Mouse (Mus musculus) MEL (cell line): Measurements from ENCODE around the gene Cdh16. TPM values are rescaled to one million over a fixed set of nuclear protein-coding genes. Genes with fewer than 3 reads are reported as not detected.

ENCODE experiments used
- DNase-seq: peaks from one replicate; pipeline ENCODE4 v3.0.0; 2011; ENCODE audit warnings: low read depth, low spot score
- H3K27ac ChIP-seq: 2 replicates; pipeline ENCODE4 v1.5.1; 2012; ENCODE audit warnings: low read depth, mild to moderate bottlenecking, control low read depth, low read length, moderate library complexity; ENCODE audit not compliant: control insufficient read depth
- H3K27me3 ChIP-seq, 2 experiments: fragments of 150-350 bp in 1 of 2; sonication (generic) in 1 of 2; 2 replicates each; pipeline ENCODE4 v1.6.1; 2012; ENCODE audit warnings: low read length in 2 of 2, mild to moderate bottlenecking in 2 of 2, improper control_type of control experiment in 1 of 2, moderate library complexity in 1 of 2; ENCODE audit not compliant: insufficient read depth in 2 of 2, control insufficient read depth in 1 of 2
- H3K36me3 ChIP-seq, 2 experiments: 2 replicates each; pipeline ENCODE4 v1.6.1; 2012 to 2014; ENCODE audit warnings: low read length in 2 of 2, improper control_type of control experiment in 1 of 2, inconsistent platforms in 1 of 2, mild to moderate bottlenecking in 1 of 2; ENCODE audit not compliant: insufficient read depth in 2 of 2, control insufficient read depth in 1 of 2
- H3K4me1 ChIP-seq, 2 experiments: fragments of 150-350 bp in 1 of 2; sonication (generic) in 1 of 2; 2 replicates each; pipeline ENCODE4 v1.6.1; 2012; ENCODE audit warnings: low read length in 2 of 2, improper control_type of control experiment in 1 of 2, mild to moderate bottlenecking in 1 of 2; ENCODE audit not compliant: insufficient read depth in 2 of 2, control insufficient read depth in 1 of 2
- H3K4me3 ChIP-seq, 2 experiments: fragments of 150-350 bp in 1 of 2; sonication (generic) in 1 of 2; 2 replicates each; pipeline ENCODE4 v1.5.1; 2012; ENCODE audit warnings: low read depth in 2 of 2, low read length in 2 of 2, mild to moderate bottlenecking in 2 of 2, moderate library complexity in 2 of 2, control low read depth in 1 of 2, improper control_type of control experiment in 1 of 2; ENCODE audit not compliant: control insufficient read depth in 1 of 2, insufficient read depth in 1 of 2
- H3K79me2 ChIP-seq: 2 replicates; pipeline ENCODE4 v1.6.1; 2012; ENCODE audit warnings: mild to moderate bottlenecking, low read length, moderate library complexity; ENCODE audit not compliant: control insufficient read depth, poor library complexity, insufficient read depth
- H3K9ac ChIP-seq: 2 replicates; pipeline ENCODE4 v1.6.1; 2012; ENCODE audit warnings: low read depth, mild to moderate bottlenecking, control low read depth, low read length, moderate library complexity; ENCODE audit not compliant: control insufficient read depth, poor library complexity, severe bottlenecking
- H3K9me3 ChIP-seq: fragments of 150-350 bp; sonication (generic); replicated peaks from 2 replicates; pipeline ENCODE4 v1.6.1; 2012; ENCODE audit warnings: mild to moderate bottlenecking, low read length, improper control_type of control experiment, moderate library complexity; ENCODE audit not compliant: insufficient read depth
- BHLHE40 ChIP-seq: IDR thresholded peaks from 2 replicates; pipeline ENCODE4 v1.6.1; 2012; ENCODE audit warnings: low read depth, mild to moderate bottlenecking, inconsistent platforms, low read length, improper control_type of control experiment, borderline replicate concordance
- CHD1 ChIP-seq: IDR thresholded peaks from 2 replicates; pipeline ENCODE4 v1.6.1; 2012; ENCODE audit warnings: low read depth, mild to moderate bottlenecking, inconsistent platforms, low read length, improper control_type of control experiment
- CHD2 ChIP-seq: IDR thresholded peaks from 2 replicates; pipeline ENCODE4 v1.6.1; 2011; ENCODE audit warnings: low read length, improper control_type of control experiment
- ELF1 ChIP-seq: IDR thresholded peaks from 2 replicates; pipeline ENCODE4 v1.6.1; 2014; ENCODE audit warnings: low read depth, mild to moderate bottlenecking, inconsistent platforms, low read length, improper control_type of control experiment, moderate library complexity
- EP300 ChIP-seq, 2 experiments: IDR thresholded peaks; 2 replicates each; pipeline ENCODE4 v1.6.1; 2011; ENCODE audit warnings: improper control_type of control experiment in 2 of 2, low read length in 2 of 2, low read depth in 1 of 2, mild to moderate bottlenecking in 1 of 2
- ETS1 ChIP-seq: IDR thresholded peaks from 2 replicates; pipeline ENCODE4 v1.6.1; 2012; ENCODE audit warnings: low read depth, mild to moderate bottlenecking, inconsistent platforms, low read length, improper control_type of control experiment, moderate library complexity
- GABPA ChIP-seq: IDR thresholded peaks from 2 replicates; pipeline ENCODE4 v1.6.1; 2012; ENCODE audit warnings: low read depth, mild to moderate bottlenecking, inconsistent platforms, low read length, improper control_type of control experiment, moderate library complexity
- GATA1 ChIP-seq: IDR thresholded peaks from 2 replicates; pipeline ENCODE4 v1.6.1; 2011; ENCODE audit warnings: low read depth, low read length, improper control_type of control experiment
- HCFC1 ChIP-seq: IDR thresholded peaks from 2 replicates; pipeline ENCODE4 v1.6.1; 2012; ENCODE audit warnings: low read depth, mild to moderate bottlenecking, inconsistent platforms, low read length, improper control_type of control experiment, moderate library complexity
- JUND ChIP-seq: IDR thresholded peaks from 2 replicates; pipeline ENCODE4 v1.6.1; 2011; ENCODE audit warnings: low read depth, mild to moderate bottlenecking, improper control_type of control experiment, low read length
- KAT2A ChIP-seq: conservative IDR thresholded peaks from 2 replicates; pipeline ENCODE4 v1.6.1; 2012; ENCODE audit warnings: low read depth, low read length, improper control_type of control experiment, inconsistent platforms
- MAX ChIP-seq: IDR thresholded peaks from 2 replicates; pipeline ENCODE4 v1.6.1; 2011; ENCODE audit warnings: low read length, improper control_type of control experiment
- MEF2A ChIP-seq: IDR thresholded peaks from 2 replicates; pipeline ENCODE4 v1.6.1; 2014; ENCODE audit warnings: low read depth, mild to moderate bottlenecking, inconsistent platforms, low read length, improper control_type of control experiment; ENCODE audit not compliant: poor library complexity, insufficient replicate concordance, severe bottlenecking; ENCODE audit errors: extremely low read depth
- NELFE ChIP-seq: IDR thresholded peaks from 2 replicates; pipeline ENCODE4 v1.6.1; 2011; ENCODE audit warnings: low read depth, low read length, improper control_type of control experiment
- NRF1 ChIP-seq: IDR thresholded peaks from 2 replicates; pipeline ENCODE4 v1.6.1; 2014; ENCODE audit warnings: low read depth, mild to moderate bottlenecking, inconsistent platforms, low read length, improper control_type of control experiment, moderate library complexity; ENCODE audit not compliant: poor library complexity, insufficient read depth, severe bottlenecking
- POLR2AphosphoS2 ChIP-seq: IDR thresholded peaks from 2 replicates; pipeline ENCODE4 v1.6.1; 2011; ENCODE audit warnings: low read length, improper control_type of control experiment
- POLR2AphosphoS5 ChIP-seq: IDR thresholded peaks from 2 replicates; pipeline ENCODE4 v1.6.1; 2012; ENCODE audit warnings: low read depth, borderline replicate concordance, mild to moderate bottlenecking, inconsistent platforms, low read length, moderate library complexity, mixed read lengths
- RAD21 ChIP-seq: IDR thresholded peaks from 2 replicates; pipeline ENCODE4 v1.6.1; 2011; ENCODE audit warnings: mild to moderate bottlenecking, low read depth, low read length, improper control_type of control experiment
- SIN3A ChIP-seq: IDR thresholded peaks from 2 replicates; pipeline ENCODE4 v1.6.1; 2012; ENCODE audit warnings: low read length, improper control_type of control experiment, inconsistent platforms
- SMC3 ChIP-seq: IDR thresholded peaks from 2 replicates; pipeline ENCODE4 v1.6.1; 2011; ENCODE audit warnings: low read depth, low read length, improper control_type of control experiment
- TBP ChIP-seq: IDR thresholded peaks from 2 replicates; pipeline ENCODE4 v1.8.0; 2011; ENCODE audit warnings: low read depth, low read length, improper control_type of control experiment
- USF1 ChIP-seq: IDR thresholded peaks from 2 replicates; pipeline ENCODE4 v1.6.1; 2014; ENCODE audit warnings: low read depth, mild to moderate bottlenecking, inconsistent platforms, low read length, improper control_type of control experiment, moderate library complexity
- USF2 ChIP-seq, 2 experiments: IDR thresholded peaks; 2 replicates each; pipeline ENCODE4 v1.6.1; 2011 to 2012; ENCODE audit warnings: improper control_type of control experiment in 2 of 2, low read length in 2 of 2, borderline replicate concordance in 1 of 2, inconsistent platforms in 1 of 2, low read depth in 1 of 2, mild to moderate bottlenecking in 1 of 2; ENCODE audit not compliant: insufficient read depth in 1 of 2
- ZC3H11A ChIP-seq: IDR thresholded peaks from 2 replicates; pipeline ENCODE4 v1.6.1; 2012; ENCODE audit warnings: low read depth, mild to moderate bottlenecking, inconsistent platforms, low read length, improper control_type of control experiment
- ZNF384 ChIP-seq: IDR thresholded peaks from 2 replicates; pipeline ENCODE4 v1.6.1; 2012; ENCODE audit warnings: low read depth, mild to moderate bottlenecking, inconsistent platforms, low read length, improper control_type of control experiment
- polyA plus RNA-seq, 2 experiments: library from polyadenylated mRNA; stranded (reverse) in 1 of 2; unstranded in 1 of 2; fragments of >175 nt in 1 of 2; fragments of >200 nt in 1 of 2; gene quantifications; 2 replicates each; pipeline versions ENCODE4 v1.2.1 to v1.2.4; 2012; ENCODE audit warnings: low replicate concordance in 2 of 2, low read depth in 1 of 2; ENCODE audit not compliant: insufficient read length in 2 of 2, insufficient read depth in 1 of 2, missing spikeins in 1 of 2
- total RNA-seq: library from RNA; depleted of rRNA; stranded (reverse); fragments of 300-350 nt; gene quantifications from 2 replicates; pipeline ENCODE4 v1.2.3, GENCODE M21; 2012

The Cdh16 gene
- total and polyA plus RNA-seq, 3 experiments = 0.45 TPM; not detected in 2

DNA sequence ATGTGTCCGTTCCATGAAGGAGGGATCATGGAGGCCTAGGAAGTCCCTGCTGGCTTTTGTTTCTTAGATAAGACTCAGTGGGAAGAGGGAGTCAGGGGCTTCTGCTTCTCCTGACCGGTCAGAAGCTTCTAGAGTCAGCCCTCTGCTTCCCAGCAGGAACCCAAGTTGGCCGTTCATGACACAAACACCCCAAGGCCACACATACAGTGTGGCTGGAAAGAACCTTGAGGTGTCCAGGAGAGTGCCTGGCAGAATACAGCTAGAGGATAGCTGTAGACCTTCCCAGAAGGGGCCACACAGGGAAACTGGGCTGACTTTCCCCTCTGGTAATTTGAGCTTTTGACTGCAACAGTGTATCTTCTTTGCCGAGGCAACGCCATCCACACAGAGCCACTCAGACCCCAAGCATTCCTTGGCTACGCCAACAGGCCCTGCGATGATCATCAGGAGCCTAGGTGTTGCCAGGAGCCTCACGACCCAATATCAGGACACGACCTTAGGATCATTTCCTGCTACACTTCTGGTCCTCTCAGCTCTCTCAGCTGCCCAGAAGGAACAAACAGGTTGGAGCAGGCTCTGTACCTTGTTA, 9.1 kb upstream of the Cdh16 start:
- H3K9ac ChIP-seq = no peak overlapping the region
- H3K36me3 ChIP-seq = peaks cover 0 to 13% of the 10 kb centered on the region in 2 experiments; a peak in 2 of 4 replicates
- peaks cover 9 to 20% of the 10 kb centered on the region in 2 experiments for H3K4me1 ChIP-seq
- no peaks in the 10 kb centered on the region for H3K9me3 ChIP-seq
- no peaks in the 10 kb centered on the region for H3K79me2 ChIP-seq
- no peak for DNase-seq
- H3K27me3 ChIP-seq = no peaks in the 10 kb centered on the region
- no peak overlapping the region for H3K27ac ChIP-seq
- H3K4me3 ChIP-seq = no peak overlapping the region
- TF ChIP-seq ELF1 (no peak), CHD2 (no peak), ZNF384 (no peak)
- TF ChIP-seq, all 39 proteins: peak for 0

DNA sequence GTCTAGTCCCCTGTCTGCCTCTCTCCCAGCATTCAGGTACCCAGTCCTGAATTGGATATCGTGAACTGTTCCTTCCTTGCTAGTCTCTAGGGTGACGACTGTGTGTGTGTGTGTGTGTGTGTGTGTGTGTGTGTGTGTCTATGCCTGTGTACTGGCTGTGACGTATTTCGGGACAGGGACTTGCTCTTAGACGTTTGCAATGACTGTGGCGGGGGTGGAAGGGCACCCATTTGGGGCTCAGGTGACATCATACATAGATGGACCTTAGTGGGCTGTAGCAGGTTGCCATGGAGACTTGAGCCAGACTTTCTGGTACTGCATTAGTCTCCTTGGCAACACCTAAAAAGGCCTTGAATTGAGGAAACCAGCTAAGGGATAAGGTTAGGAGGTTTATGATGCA, 8.3 kb upstream of the Cdh16 start:
- no peak for DNase-seq
- Histone ChIP-seq H3K36me3 (peaks cover 0 to 8% of the 10 kb centered on the region in 2 experiments; a peak in 2 of 4 replicates), H3K79me2 (no peaks in the 10 kb centered on the region), H3K27ac (no peak overlapping the region), H3K9me3 (no peaks in the 10 kb centered on the region), H3K27me3 (no peaks in the 10 kb centered on the region), H3K4me3 (no peak overlapping the region), H3K4me1 (peaks cover 6 to 20% of the 10 kb centered on the region in 2 experiments), H3K9ac (no peak overlapping the region)
- TF ChIP-seq RAD21 (no peak), USF1 (no peak), TBP (no peak), GATA1 (no peak), KAT2A (no peak), HCFC1 (no peak), CHD2 (no peak), ETS1 (no peak), ZC3H11A (no peak), SMC3 (no peak), NRF1 (no peak), EP300 (IDR thresholded peaks at IDR 0.05; ENCODE audit: low read depth in 1 of 2, low read length in 2 of 2) (no peak), NELFE (no peak)

DNA sequence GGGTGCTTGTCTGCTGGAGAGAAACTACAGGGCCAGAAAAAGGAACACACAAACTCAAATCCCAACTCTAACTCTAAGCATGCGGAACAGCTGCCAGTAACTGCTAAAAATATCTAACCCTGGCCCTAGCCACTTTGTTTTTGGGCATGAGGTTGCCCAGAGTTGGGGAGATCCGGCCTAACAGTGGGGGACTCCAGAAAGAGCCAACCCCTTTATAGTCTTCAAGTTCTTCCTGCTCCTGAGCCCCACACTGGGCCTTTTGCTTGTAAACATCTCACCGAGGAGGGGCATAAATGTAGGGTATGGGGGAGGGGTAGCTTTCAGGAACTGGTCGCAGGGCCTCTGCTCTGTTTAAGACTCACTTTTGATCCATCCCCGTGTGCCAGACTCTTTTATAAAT, 7.8 kb upstream of the Cdh16 start:
- H3K79me2 ChIP-seq = no peaks in the 10 kb centered on the region
- H3K27ac ChIP-seq = peak overlapping the region; percentile 33; the same call in 1 of the 2 replicates
- H3K36me3 ChIP-seq = peaks cover 0 to 8% of the 10 kb centered on the region in 2 experiments; a peak in 2 of 4 replicates
- peak overlapping the region; percentile 39; the same call in 1 of the 2 replicates for H3K9ac ChIP-seq
- H3K4me3 ChIP-seq = no peak overlapping the region
- DNase-seq = no peak
- no peaks in the 10 kb centered on the region for H3K27me3 ChIP-seq
- TF ChIP-seq CHD1 = no peak
- TF ChIP-seq MAX = no peak
- TF ChIP-seq POLR2AphosphoS2 = no peak
- no peak for TF ChIP-seq HCFC1
- TF ChIP-seq CHD2 = no peak
- no peak for TF ChIP-seq MEF2A
- no peak for TF ChIP-seq KAT2A
- no peak for TF ChIP-seq GABPA
- no peak for TF ChIP-seq SIN3A
- TF ChIP-seq ZNF384 = no peak
- TF ChIP-seq JUND = no peak
- TF ChIP-seq USF2 (IDR thresholded peaks at IDR 0.05; ENCODE audit: borderline replicate concordance in 1 of 2, insufficient read depth in 1 of 2, low read depth in 1 of 2, low read length in 2 of 2) = no peak
- TF ChIP-seq POLR2AphosphoS5 = no peak
- no peak for TF ChIP-seq BHLHE40
- peaks cover 6 to 20% of the 10 kb centered on the region in 2 experiments for H3K4me1 ChIP-seq
- no peaks in the 10 kb centered on the region for H3K9me3 ChIP-seq
